Mouse (Mus musculus) stomach, postnatal 0 days (tissue): ENCODE results near the gene Cnp.

Experiments used
- CTCF ChIP-seq: IDR thresholded peaks from 2 replicates; pipeline ENCODE4 v1.5.1; 2016; ENCODE audit warnings: antibody characterized with exemption, low read depth, mild to moderate bottlenecking, moderate library complexity
- EP300 ChIP-seq: optimal IDR thresholded peaks from 2 replicates; pipeline ENCODE3; 2016; ENCODE audit warnings: antibody characterized with exemption

DNA sequence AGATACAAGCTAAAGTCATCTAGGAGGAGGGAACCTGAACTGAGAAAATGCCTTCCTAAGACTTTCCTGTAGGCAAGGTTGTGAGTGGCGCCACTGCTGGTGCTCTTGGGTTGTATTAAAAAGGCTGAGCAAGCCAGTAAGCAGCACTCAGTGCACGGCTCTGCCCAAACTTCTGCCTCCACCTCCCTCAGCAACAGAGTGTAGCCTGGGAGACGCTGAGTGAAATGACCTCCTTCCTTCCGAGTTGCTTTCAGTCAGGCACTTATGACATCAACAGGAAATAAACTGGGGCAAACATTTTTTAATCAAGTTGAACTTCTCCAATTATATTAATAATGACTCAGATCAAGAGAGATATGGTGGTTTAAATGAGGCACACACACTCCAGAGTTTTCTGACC lies 34.1 kb downstream of the Cnp start:
- no peak for TF ChIP-seq CTCF
- no peak for TF ChIP-seq EP300
